Mouse (Mus musculus) hindbrain, embryonic 12.5 days (tissue): ENCODE measurements around the gene Pitx2. TPM values are rescaled to one million over a fixed set of nuclear protein-coding genes. Genes with fewer than 3 reads are reported as not detected.

Source experiments
- ATAC-seq: fragments of 200-750 bp; cut with Nextera tagmentation; 2 replicates; pipeline ENCODE4 v1.8.0; 2017; ENCODE audit warnings: moderate TSS enrichment; ENCODE audit not compliant: low FRiP score
- H3K27ac ChIP-seq: fragments of 300-500 bp; sonication (generic); 2 replicates; pipeline ENCODE4 v1.5.1; 2016; ENCODE audit warnings: mild to moderate bottlenecking
- H3K27me3 ChIP-seq: fragments of 300-500 bp; sonication (generic); 2 replicates; pipeline ENCODE4 v1.6.1; 2016; ENCODE audit warnings: mild to moderate bottlenecking
- H3K36me3 ChIP-seq: fragments of 300-500 bp; sonication (generic); 2 replicates; pipeline ENCODE4 v1.6.1; 2016; ENCODE audit warnings: mild to moderate bottlenecking
- H3K4me1 ChIP-seq: fragments of 300-500 bp; sonication (generic); 2 replicates; pipeline ENCODE4 v1.6.1; 2016
- H3K4me2 ChIP-seq: fragments of 300-500 bp; sonication (generic); replicated peaks from 2 replicates; pipeline ENCODE4 v1.6.1; 2016; ENCODE audit warnings: mild to moderate bottlenecking
- H3K4me3 ChIP-seq: fragments of 300-500 bp; sonication (generic); 2 replicates; pipeline ENCODE4 v1.5.1; 2016; ENCODE audit warnings: mild to moderate bottlenecking
- H3K9ac ChIP-seq: fragments of 300-500 bp; sonication (generic); 2 replicates; pipeline ENCODE4 v1.6.1; 2016; ENCODE audit warnings: mild to moderate bottlenecking, moderate library complexity
- H3K9me3 ChIP-seq: fragments of 300-500 bp; sonication (generic); replicated peaks from 2 replicates; pipeline ENCODE4 v1.6.1; 2016; ENCODE audit warnings: mild to moderate bottlenecking
- WGBS: fragments of 180-500 bp; shearing (Covaris S2); methylation state at CpG from one replicate; pipeline ENCODE4 v1.1.7; 2016; 5-methylcytosine and 5-hydroxymethylcytosine counted together
- polyA plus RNA-seq: library from polyadenylated mRNA; unstranded; fragments of >200 nt; fragmentation: Nextera tagmentation; extraction: Ambion mirVana; gene quantifications from 2 replicates; pipeline ENCODE4 v1.2.1, GENCODE M21; 2016

The Pitx2 gene
- polyA plus RNA-seq, 1 experiment from 2014 or later = 6.5 TPM

- Histone ChIP-seq H3K4me2 (peak overlapping the region; percentile 82), H3K9ac (peak overlapping the region; percentile 38; the same call in 1 of the 2 replicates), H3K27ac (no peak overlapping the region), H3K4me1 (peaks cover 15% of the 10 kb centered on the region), H3K36me3 (no peaks in the 10 kb centered on the region), H3K9me3 (no peaks in the 10 kb centered on the region), H3K27me3 (peaks cover 88% of the 10 kb centered on the region), H3K4me3 (peak overlapping the region; percentile 37)
- peak; percentile 97 for ATAC-seq
- WGBS = under 1% methylated on average over 47 of the region's 48 CpGs
Observed at GRCm38 (mm10) chr3:129204441-129205313, 5.0 kb downstream of the Pitx2 start.

GRCm38 (mm10) chr3:129205481-129206175 is 6.0 kb downstream of the Pitx2 start:
- H3K9me3 ChIP-seq = no peaks in the 10 kb centered on the region
- H3K4me3 ChIP-seq = no peak overlapping the region
- H3K4me1 ChIP-seq = peaks cover 9% of the 10 kb centered on the region
- H3K4me2 ChIP-seq = no peak overlapping the region
- no peaks in the 10 kb centered on the region for H3K36me3 ChIP-seq
- no peak for ATAC-seq
- H3K9ac ChIP-seq = no peak overlapping the region
- no peak overlapping the region for H3K27ac ChIP-seq
- peaks cover 94% of the 10 kb centered on the region for H3K27me3 ChIP-seq
- WGBS = 2% methylated on average over 18 of the region's 18 CpGs

- Histone ChIP-seq H3K27me3 (peaks cover 95% of the 10 kb centered on the region), H3K9me3 (no peaks in the 10 kb centered on the region), H3K4me2 (no peak overlapping the region), H3K9ac (no peak overlapping the region), H3K36me3 (no peaks in the 10 kb centered on the region), H3K27ac (no peak overlapping the region), H3K4me1 (peaks cover 9% of the 10 kb centered on the region), H3K4me3 (no peak overlapping the region)
- WGBS = 1% methylated on average over 13 of the region's 13 CpGs
- no peak for ATAC-seq
Observed at GRCm38 (mm10) chr3:129206776-129207175, 7.1 kb downstream of the Pitx2 start.

- Histone ChIP-seq H3K4me2 (no peak overlapping the region), H3K27me3 (peaks cover 96% of the 10 kb centered on the region), H3K9ac (no peak overlapping the region), H3K27ac (no peak overlapping the region), H3K4me3 (no peak overlapping the region), H3K4me1 (peaks cover 9% of the 10 kb centered on the region), H3K9me3 (no peaks in the 10 kb centered on the region), H3K36me3 (no peaks in the 10 kb centered on the region)
- no peak for ATAC-seq
- 1% methylated on average over 24 of the region's 24 CpGs for WGBS
Observed at GRCm38 (mm10) chr3:129207231-129208030, 7.8 kb downstream of the Pitx2 start.

GRCm38 (mm10) chr3:129208031-129208380 is 8.3 kb downstream of the Pitx2 start:
- Histone ChIP-seq H3K27ac (no peak overlapping the region), H3K9ac (no peak overlapping the region), H3K27me3 (peaks cover 96% of the 10 kb centered on the region), H3K4me1 (peaks cover 9% of the 10 kb centered on the region), H3K4me2 (no peak overlapping the region), H3K4me3 (no peak overlapping the region), H3K36me3 (no peaks in the 10 kb centered on the region), H3K9me3 (no peaks in the 10 kb centered on the region)
- WGBS = 2% methylated on average over 7 of the region's 7 CpGs
- no peak for ATAC-seq

- Histone ChIP-seq H3K9ac (no peak overlapping the region), H3K36me3 (no peaks in the 10 kb centered on the region), H3K4me2 (no peak overlapping the region), H3K4me1 (peaks cover 10% of the 10 kb centered on the region), H3K9me3 (no peaks in the 10 kb centered on the region), H3K4me3 (no peak overlapping the region), H3K27ac (no peak overlapping the region), H3K27me3 (peaks cover 96% of the 10 kb centered on the region)
- no peak for ATAC-seq
- WGBS = 2% methylated on average over 10 of the region's 10 CpGs
Observed at GRCm38 (mm10) chr3:129208421-129208820, 8.7 kb downstream of the Pitx2 start.

- H3K9me3 ChIP-seq = no peaks in the 10 kb centered on the region
- H3K27me3 ChIP-seq = peaks cover 96% of the 10 kb centered on the region
- H3K4me3 ChIP-seq = no peak overlapping the region
- peaks cover 14% of the 10 kb centered on the region for H3K4me1 ChIP-seq
- no peak overlapping the region for H3K9ac ChIP-seq
- no peaks in the 10 kb centered on the region for H3K36me3 ChIP-seq
- H3K27ac ChIP-seq = no peak overlapping the region
- no peak for ATAC-seq
- 2% methylated on average over 4 of the region's 4 CpGs for WGBS
- no peak overlapping the region for H3K4me2 ChIP-seq
Observed at GRCm38 (mm10) chr3:129209266-129209665, 9.6 kb downstream of the Pitx2 start.

GRCm38 (mm10) chr3:129209771-129210170 is 10.1 kb downstream of the Pitx2 start:
- no peak for ATAC-seq
- no peak overlapping the region for H3K4me3 ChIP-seq
- no peaks in the 10 kb centered on the region for H3K36me3 ChIP-seq
- H3K4me1 ChIP-seq = peaks cover 15% of the 10 kb centered on the region
- H3K9ac ChIP-seq = no peak overlapping the region
- H3K27me3 ChIP-seq = peaks cover 96% of the 10 kb centered on the region
- WGBS = 2% methylated on average over 4 of the region's 4 CpGs
- H3K27ac ChIP-seq = no peak overlapping the region
- no peaks in the 10 kb centered on the region for H3K9me3 ChIP-seq
- H3K4me2 ChIP-seq = no peak overlapping the region

GRCm38 (mm10) chr3:129212038-129212645 is 12.5 kb downstream of the Pitx2 start:
- Histone ChIP-seq H3K4me1 (peaks cover 21% of the 10 kb centered on the region), H3K4me2 (no peak overlapping the region), H3K9ac (no peak overlapping the region), H3K27me3 (peaks cover 92% of the 10 kb centered on the region), H3K27ac (no peak overlapping the region), H3K4me3 (no peak overlapping the region), H3K36me3 (no peaks in the 10 kb centered on the region), H3K9me3 (no peaks in the 10 kb centered on the region)
- 2% methylated on average over 7 of the region's 7 CpGs for WGBS
- ATAC-seq = no peak

- WGBS = 4% methylated on average over 11 of the region's 11 CpGs
- Histone ChIP-seq H3K4me3 (no peak overlapping the region), H3K4me1 (peaks cover 21% of the 10 kb centered on the region), H3K9me3 (no peaks in the 10 kb centered on the region), H3K27ac (no peak overlapping the region), H3K9ac (no peak overlapping the region), H3K27me3 (peaks cover 92% of the 10 kb centered on the region), H3K4me2 (no peak overlapping the region), H3K36me3 (no peaks in the 10 kb centered on the region)
- no peak for ATAC-seq
Observed at GRCm38 (mm10) chr3:129212807-129213206, 13.1 kb downstream of the Pitx2 start.

- Histone ChIP-seq H3K4me1 (peaks cover 21% of the 10 kb centered on the region), H3K27me3 (peaks cover 93% of the 10 kb centered on the region), H3K36me3 (no peaks in the 10 kb centered on the region), H3K4me3 (peak overlapping the region; percentile 44), H3K4me2 (peak overlapping the region; percentile 80), H3K9ac (peak overlapping the region; percentile 39; the same call in 1 of the 2 replicates), H3K9me3 (no peaks in the 10 kb centered on the region), H3K27ac (no peak overlapping the region)
- peak; percentile 96 for ATAC-seq
- under 1% methylated on average over 38 of the region's 39 CpGs for WGBS
Observed at GRCm38 (mm10) chr3:129213633-129214145, 14.0 kb downstream of the Pitx2 start.
